Mouse (Mus musculus) ES-Bruce4 (cell line): Measurements from ENCODE around the gene Gnas.

Experiments used
- CTCF ChIP-seq: IDR thresholded peaks from one replicate; pipeline ENCODE4 v1.8.1; 2011; ENCODE audit warnings: low read depth, low read length
- POLR2A ChIP-seq: IDR thresholded peaks from one replicate; pipeline ENCODE4 v1.8.1; 2011; ENCODE audit warnings: low read length; ENCODE audit not compliant: insufficient read depth

GRCm38 (mm10) chr2:174337275-174337674, 53.2 kb downstream of the Gnas start:
- TF ChIP-seq CTCF (no peak), POLR2A (no peak)
